Mouse (Mus musculus) CH12.LX (cell line): ENCODE measurements around the gene Pram1. TPM values are rescaled to one million over a fixed set of nuclear protein-coding genes. Genes with fewer than 3 reads are reported as not detected.

ENCODE experiments used
- DNase-seq: peaks from one replicate; pipeline ENCODE4 v3.0.0-alpha.2; 2013; ENCODE audit errors: extremely low read depth
- H3K27ac ChIP-seq: 2 replicates; pipeline ENCODE4 v1.5.1; 2012; ENCODE audit warnings: low read depth, mild to moderate bottlenecking, control low read depth, moderate library complexity; ENCODE audit not compliant: insufficient read depth
- H3K27me3 ChIP-seq: replicated peaks from 2 replicates; pipeline ENCODE3; 2012; ENCODE audit warnings: inconsistent platforms
- H3K36me3 ChIP-seq, 2 experiments: replicated peaks in 1 of 2; 2 replicates each; pipeline versions ENCODE3 to v1.6.1; 2012; ENCODE audit warnings: inconsistent platforms in 1 of 2, low read length in 1 of 2, mild to moderate bottlenecking in 1 of 2, mixed read lengths in 1 of 2, moderate library complexity in 1 of 2; ENCODE audit not compliant: control insufficient read depth in 1 of 2, insufficient read depth in 1 of 2
- H3K4me1 ChIP-seq, 2 experiments: 2 replicates each; pipeline ENCODE4 v1.6.1; 2012; ENCODE audit warnings: inconsistent platforms in 1 of 2, moderate library complexity in 1 of 2; ENCODE audit not compliant: insufficient read depth in 2 of 2, control insufficient read depth in 1 of 2
- H3K4me2 ChIP-seq: 2 replicates; pipeline ENCODE4 v1.6.1; 2012; ENCODE audit warnings: low read depth, mild to moderate bottlenecking, control low read depth; ENCODE audit not compliant: poor library complexity, insufficient read depth, severe bottlenecking
- H3K4me3 ChIP-seq, 3 experiments: fragments of 150-350 bp in 1 of 3; sonication (generic) in 1 of 3; replicated peaks in 1 of 3; 2 replicates each; pipeline versions ENCODE3 to v1.5.1; 2011 to 2012; ENCODE audit warnings: low read depth in 2 of 3, low read length in 2 of 3, mild to moderate bottlenecking in 2 of 3, moderate library complexity in 2 of 3, control low read depth in 1 of 3, improper control_type of control experiment in 1 of 3, inconsistent platforms in 1 of 3, mixed read lengths in 1 of 3; ENCODE audit not compliant: poor library complexity in 1 of 3
- H3K79me2 ChIP-seq: replicated peaks from 2 replicates; pipeline ENCODE4 v1.6.1; 2012; ENCODE audit warnings: mild to moderate bottlenecking, moderate library complexity; ENCODE audit not compliant: control insufficient read depth, poor library complexity, insufficient read depth, severe bottlenecking; ENCODE audit errors: extremely low read depth
- H3K9ac ChIP-seq: 2 replicates; pipeline ENCODE4 v1.6.1; 2012; ENCODE audit warnings: low read depth, mild to moderate bottlenecking, control low read depth, moderate library complexity; ENCODE audit not compliant: insufficient read depth
- H3K9me3 ChIP-seq: replicated peaks from 2 replicates; pipeline ENCODE3; 2012; ENCODE audit warnings: low read length, inconsistent platforms, mixed read lengths
- CHD2 ChIP-seq: IDR thresholded peaks from 2 replicates; pipeline ENCODE4 v1.6.1; 2011; ENCODE audit warnings: low read length, improper control_type of control experiment
- CTCF ChIP-seq, 2 experiments: IDR thresholded peaks in 1 of 2; conservative IDR thresholded peaks in 1 of 2; 2 replicates each; pipeline ENCODE4 v1.5.1; 2011 to 2012; ENCODE audit warnings: low read depth in 2 of 2, low read length in 2 of 2, improper control_type of control experiment in 1 of 2, inconsistent platforms in 1 of 2, mild to moderate bottlenecking in 1 of 2, moderate library complexity in 1 of 2
- ELF1 ChIP-seq: IDR thresholded peaks from 2 replicates; pipeline ENCODE4 v1.6.1; 2014; ENCODE audit warnings: low read depth, mild to moderate bottlenecking, inconsistent platforms, low read length, improper control_type of control experiment
- GABPA ChIP-seq: IDR thresholded peaks from 2 replicates; pipeline ENCODE4 v1.6.1; 2012; ENCODE audit warnings: low read depth, low read length, improper control_type of control experiment, inconsistent platforms; ENCODE audit not compliant: insufficient replicate concordance
- HCFC1 ChIP-seq: IDR thresholded peaks from 2 replicates; pipeline ENCODE4 v1.6.1; 2012; ENCODE audit warnings: low read depth, mild to moderate bottlenecking, inconsistent platforms, low read length, improper control_type of control experiment
- IRF4 ChIP-seq: IDR thresholded peaks from 2 replicates; pipeline ENCODE4 v1.6.1; 2014; ENCODE audit warnings: low read depth, mild to moderate bottlenecking, inconsistent platforms, low read length, improper control_type of control experiment
- JUND ChIP-seq: conservative IDR thresholded peaks from 2 replicates; pipeline ENCODE4 v1.6.1; 2011; ENCODE audit warnings: low read depth, low read length, improper control_type of control experiment
- KAT2A ChIP-seq: IDR thresholded peaks from 2 replicates; pipeline ENCODE4 v1.6.1; 2012; ENCODE audit warnings: low read length, improper control_type of control experiment, inconsistent platforms; ENCODE audit not compliant: insufficient replicate concordance
- MAFK ChIP-seq: IDR thresholded peaks from 2 replicates; pipeline ENCODE4 v1.6.1; 2011; ENCODE audit warnings: low read length, improper control_type of control experiment; ENCODE audit not compliant: insufficient replicate concordance
- MAX ChIP-seq: IDR thresholded peaks from 2 replicates; pipeline ENCODE4 v1.6.1; 2011; ENCODE audit warnings: low read length, improper control_type of control experiment
- MEF2A ChIP-seq: IDR thresholded peaks from 2 replicates; pipeline ENCODE4 v1.6.1; 2014; ENCODE audit warnings: low read depth, mild to moderate bottlenecking, inconsistent platforms, low read length, improper control_type of control experiment, borderline replicate concordance
- MYC ChIP-seq: IDR thresholded peaks from 2 replicates; pipeline ENCODE4 v1.6.1; 2011; ENCODE audit warnings: low read depth, mild to moderate bottlenecking, improper control_type of control experiment, low read length
- POLR2A ChIP-seq: IDR thresholded peaks from 2 replicates; pipeline ENCODE4 v1.6.1; 2011; ENCODE audit warnings: low read depth, mild to moderate bottlenecking, improper control_type of control experiment, low read length
- POLR2AphosphoS2 ChIP-seq: IDR thresholded peaks from 2 replicates; pipeline ENCODE4 v1.6.1; 2011; ENCODE audit warnings: low read depth, low read length, improper control_type of control experiment
- RCOR1 ChIP-seq: conservative IDR thresholded peaks from 2 replicates; pipeline ENCODE4 v1.6.1; 2012; ENCODE audit warnings: low read depth, mild to moderate bottlenecking, inconsistent platforms, low read length, improper control_type of control experiment
- SIN3A ChIP-seq: IDR thresholded peaks from 2 replicates; pipeline ENCODE4 v1.6.1; 2012; ENCODE audit warnings: low read length, improper control_type of control experiment, inconsistent platforms
- SMC3 ChIP-seq: IDR thresholded peaks from 2 replicates; pipeline ENCODE4 v1.6.1; 2011; ENCODE audit warnings: low read depth, low read length, improper control_type of control experiment
- TCF12 ChIP-seq: IDR thresholded peaks from 2 replicates; pipeline ENCODE4 v1.6.1; 2014; ENCODE audit warnings: low read depth, mild to moderate bottlenecking, inconsistent platforms, low read length, improper control_type of control experiment
- USF1 ChIP-seq: IDR thresholded peaks from 2 replicates; pipeline ENCODE4 v1.6.1; 2014; ENCODE audit warnings: low read depth, mild to moderate bottlenecking, inconsistent platforms, low read length, improper control_type of control experiment
- USF2 ChIP-seq: conservative IDR thresholded peaks from 2 replicates; pipeline ENCODE4 v1.6.1; 2011; ENCODE audit warnings: low read depth, low read length, improper control_type of control experiment
- ZKSCAN1 ChIP-seq: IDR thresholded peaks from 2 replicates; pipeline ENCODE4 v1.6.1; 2012; ENCODE audit warnings: low read depth, inconsistent platforms, low read length, improper control_type of control experiment, borderline replicate concordance
- ZMIZ1 ChIP-seq: IDR thresholded peaks from 2 replicates; pipeline ENCODE4 v1.6.1; 2012; ENCODE audit warnings: low read depth, mild to moderate bottlenecking, inconsistent platforms, low read length, improper control_type of control experiment
- ZNF384 ChIP-seq: IDR thresholded peaks from 2 replicates; pipeline ENCODE4 v1.6.1; 2012; ENCODE audit warnings: low read depth, low read length, improper control_type of control experiment, inconsistent platforms
- dilution Hi-C: fragments of 300-500 bp; cut with MboI; formaldehyde crosslinking; loops from 2 replicates; pipeline ENCODE4 v1.14.3; 2020; ENCODE audit warnings: low sequenced_read_pairs; ENCODE audit not compliant: extremely low pct_unique_long_range_greater_than_20kb, extremely low pct_ligation_motif_present
- in situ Hi-C: fragments of 300-500 bp; cut with MboI; formaldehyde crosslinking; loops from 3 replicates; pipeline ENCODE4 v1.14.3; 2019; ENCODE audit warnings: low sequenced_read_pairs, low pct_ligation_motif_present, low pct_unique_long_range_greater_than_20kb, mixed read lengths
- polyA plus RNA-seq: library from polyadenylated mRNA; unstranded; fragments of >175 nt; gene quantifications from 2 replicates; pipeline ENCODE4 v1.2.1, GENCODE M21; 2012; ENCODE audit warnings: low read depth; ENCODE audit not compliant: insufficient read length
- total RNA-seq, 2 experiments: library from RNA; depleted of rRNA; stranded (reverse); fragments of 300-350 nt in 1 of 2; fragments of >200 nt in 1 of 2; gene quantifications; 2 replicates each; pipeline ENCODE4 v1.2.3; 2012 to 2014

Gene Pram1
- total and polyA plus RNA-seq, 3 experiments, result 0.21 to 1.1 (median 0.38) TPM

DNA sequence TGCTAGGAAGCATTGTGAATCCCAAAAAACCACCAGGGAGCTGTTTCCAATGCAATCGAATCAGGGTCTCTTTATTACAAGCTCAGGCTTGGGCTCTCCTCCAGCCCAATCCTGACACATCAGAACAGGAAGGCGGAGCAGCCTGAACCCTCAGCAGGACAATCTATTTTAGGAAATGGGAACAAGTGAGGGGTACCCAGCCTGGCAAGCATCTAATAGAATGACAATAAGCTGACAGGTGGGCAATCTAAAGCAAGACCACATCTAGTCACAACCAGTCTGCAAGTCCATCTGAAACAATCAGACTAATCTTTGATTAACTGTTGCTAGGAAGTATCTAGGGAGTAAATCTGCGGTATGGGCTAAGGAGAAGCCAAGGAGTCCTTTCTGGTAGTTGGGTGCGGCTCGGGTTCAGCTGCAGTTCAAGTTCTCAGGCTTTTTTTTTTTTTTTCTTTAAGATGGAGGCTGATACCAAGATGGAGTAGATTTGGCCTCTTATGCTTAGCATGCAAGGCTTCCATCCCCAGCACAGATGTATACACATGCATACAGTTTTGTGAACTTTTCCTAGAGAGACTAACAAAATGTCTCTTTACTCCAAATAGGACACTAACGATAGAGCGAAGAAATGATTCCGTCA, 37.9 kb upstream of the Pram1 start:
- H3K27me3 ChIP-seq, result no peaks in the 10 kb centered on the region
- H3K27ac ChIP-seq, result no peak overlapping the region
- H3K4me2 ChIP-seq, result no peak overlapping the region
- H3K4me3 ChIP-seq, result no peak overlapping the region
- peaks cover 9 to 65% of the 10 kb centered on the region in 2 experiments for H3K36me3 ChIP-seq
- no peak for DNase-seq
- TF ChIP-seq KAT2A (no peak), SMC3 (no peak), IRF4 (no peak), JUND (no peak)
- H3K9ac ChIP-seq, result no peak overlapping the region
- dilution Hi-C loops, result no loop called here
- no peaks in the 10 kb centered on the region for H3K4me1 ChIP-seq
- in situ Hi-C loops, result no loop called here
- no peaks in the 10 kb centered on the region for H3K79me2 ChIP-seq
- peaks cover 6% of the 10 kb centered on the region for H3K9me3 ChIP-seq

DNA sequence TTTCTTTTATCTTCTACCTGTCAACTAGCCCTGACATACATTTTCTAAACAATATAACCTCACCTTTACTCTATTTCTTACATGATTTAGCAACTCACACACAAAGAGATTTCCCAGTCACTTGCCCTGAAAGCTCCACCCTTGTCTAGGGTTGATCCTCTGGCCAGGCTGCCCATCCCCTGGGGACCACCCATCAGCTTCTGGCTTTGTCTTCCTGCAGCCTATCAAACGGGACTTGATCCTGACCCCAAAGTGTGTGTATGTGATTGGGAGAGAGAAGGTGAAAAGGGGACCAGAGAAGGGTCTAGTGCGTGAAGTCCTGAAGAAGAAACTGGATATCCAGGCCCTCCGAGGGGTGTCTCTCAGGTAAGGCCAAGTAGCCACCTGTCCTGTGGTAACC, 37.0 kb upstream of the Pram1 start:
- peaks cover 6% of the 10 kb centered on the region for H3K9me3 ChIP-seq
- H3K9ac ChIP-seq, result no peak overlapping the region
- TF ChIP-seq ZKSCAN1, result no peak
- TF ChIP-seq SIN3A, result no peak
- TF ChIP-seq, all 38 proteins: peak for 0
- H3K4me2 ChIP-seq, result no peak overlapping the region
- dilution Hi-C loops (no loop called here), in situ Hi-C loops (no loop called here)
- no peak overlapping the region for H3K4me3 ChIP-seq
- no peaks in the 10 kb centered on the region for H3K79me2 ChIP-seq
- H3K4me1 ChIP-seq, result no peaks in the 10 kb centered on the region
- H3K27me3 ChIP-seq, result no peaks in the 10 kb centered on the region
- peaks cover 9 to 67% of the 10 kb centered on the region in 2 experiments for H3K36me3 ChIP-seq
- no peak overlapping the region for H3K27ac ChIP-seq
- no peak for DNase-seq

DNA sequence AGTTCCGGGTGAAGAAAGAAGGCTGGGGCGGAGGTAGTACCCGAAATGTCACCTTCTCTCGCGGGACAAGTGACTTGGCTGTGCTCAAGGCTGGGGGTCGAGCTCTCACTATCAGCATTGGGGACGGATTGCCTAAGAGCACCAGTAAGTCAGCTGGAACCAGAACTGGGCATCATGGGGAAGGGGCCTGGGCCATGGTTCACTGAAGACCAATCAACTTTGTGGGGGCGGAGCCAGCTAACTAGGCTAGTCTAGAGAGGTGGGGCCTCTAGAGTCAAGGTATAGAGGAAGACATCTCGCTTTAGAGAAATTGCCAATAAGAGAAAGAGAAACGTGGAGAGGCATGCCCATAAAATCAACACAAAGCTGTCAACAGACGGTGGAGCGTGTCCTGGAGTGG, 35.9 kb upstream of the Pram1 start:
- Histone ChIP-seq H3K79me2 (no peaks in the 10 kb centered on the region), H3K27ac (no peak overlapping the region), H3K36me3 (peaks cover 9 to 70% of the 10 kb centered on the region in 2 experiments), H3K27me3 (no peaks in the 10 kb centered on the region), H3K4me1 (no peaks in the 10 kb centered on the region), H3K4me2 (no peak overlapping the region), H3K9ac (no peak overlapping the region), H3K4me3 (no peak overlapping the region), H3K9me3 (peaks cover 6% of the 10 kb centered on the region)
- dilution Hi-C loops (no loop called here), in situ Hi-C loops (no loop called here)
- no peak for DNase-seq
- TF ChIP-seq HCFC1 (no peak), USF2 (no peak), JUND (no peak), ELF1 (no peak), MAFK (no peak), RCOR1 (no peak), ZMIZ1 (no peak), USF1 (no peak), CTCF (conservative IDR thresholded peaks at IDR 0.05 in 1 of 2, IDR thresholded peaks at IDR 0.05 in 1 of 2; ENCODE audit: low read depth in 2 of 2, low read length in 2 of 2) (no peak), GABPA (no peak), MAX (no peak), POLR2A (no peak), MYC (no peak), ZNF384 (no peak), MEF2A (no peak), SIN3A (no peak), POLR2AphosphoS2 (no peak), TCF12 (no peak), CHD2 (no peak), ZKSCAN1 (no peak)
- TF ChIP-seq, all 38 proteins: peak for 0
